Mouse (Mus musculus) CD4-positive naive resting alpha-beta T cell, adult 76 days (primary cell): ENCODE measurements around the gene Cnot2. TPM values are rescaled to one million over a fixed set of nuclear protein-coding genes. Genes with fewer than 3 reads are reported as not detected.

Experiments
- total RNA-seq: library from RNA; stranded (reverse); gene quantifications from one replicate; pipeline ENCODE4 v1.2.4, GENCODE M21; 2023

The Cnot2 gene
- 123 TPM for total RNA-seq

DNA sequence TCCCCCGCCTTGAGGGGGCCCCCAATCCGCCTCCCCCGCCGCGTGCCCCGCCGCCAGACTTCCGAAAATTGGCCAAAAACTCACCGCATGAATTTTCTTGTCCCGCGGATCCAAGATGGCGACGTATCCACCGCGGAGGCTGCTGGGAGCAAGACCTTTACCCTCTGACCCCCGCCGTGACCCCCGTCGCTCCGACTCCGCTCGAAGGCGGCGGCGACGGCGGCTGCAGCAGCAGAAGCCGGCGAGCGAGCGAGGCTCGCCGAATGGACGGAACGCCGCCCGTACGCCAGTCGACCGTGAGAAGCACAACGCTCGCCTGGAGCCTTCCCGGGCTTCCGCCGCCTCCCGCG is at the start of gene Cnot2:
Gene Cnot2, minus strand, starts transcription at position 143 of the 350 bp plus-strand sequence.

DNA sequence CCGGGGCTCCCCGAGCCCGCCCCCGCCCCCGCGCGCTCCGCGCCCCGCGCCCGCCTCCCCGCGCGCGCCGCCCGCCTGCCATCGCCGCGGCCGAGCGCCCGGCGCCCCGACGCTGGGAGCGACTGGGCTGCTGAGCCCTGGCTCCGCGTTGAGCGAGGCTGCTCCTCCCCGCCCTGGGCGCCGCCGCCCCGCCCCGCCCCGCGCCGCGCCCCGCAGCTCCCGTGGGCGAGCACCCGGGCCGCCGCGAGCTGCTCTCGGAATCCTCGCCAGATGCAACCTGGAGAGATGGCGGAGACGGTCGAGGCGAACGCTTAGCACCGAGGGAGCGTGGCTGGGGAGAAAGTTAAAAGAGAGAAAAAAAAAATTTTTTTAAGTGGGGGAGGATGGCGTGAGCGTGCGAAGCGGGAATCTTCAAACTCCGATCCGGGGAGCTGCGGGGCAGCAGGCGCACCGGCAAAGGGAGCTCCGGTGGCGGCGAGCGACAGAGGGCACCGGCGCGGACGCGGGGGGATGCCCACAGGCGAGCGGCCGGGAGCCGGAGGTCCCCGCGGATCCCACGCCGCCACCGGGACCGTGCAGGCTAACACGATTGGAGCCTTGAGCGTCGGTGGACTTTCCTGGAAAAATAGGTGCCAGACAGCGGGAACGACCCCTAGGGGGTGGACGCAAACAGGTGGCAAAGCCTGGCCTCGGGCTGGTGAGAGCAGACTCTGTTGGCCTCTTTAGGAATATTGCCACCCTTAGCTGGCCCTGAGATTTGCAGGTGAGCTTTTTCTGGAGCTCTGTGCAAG is 107.4 kb downstream of the Cnot2 start, which contains the start of gene Kcnmb4:
Gene Kcnmb4, minus strand, starts transcription at position 120 of the 791 bp plus-strand sequence.

Other genes with a start within 250 kb of the Cnot2 start
- gene Kcnmb4, start 107.6 kb downstream of the Cnot2 start, total RNA-seq = 18.4 TPM